Mouse (Mus musculus): Measurements from ENCODE around the gene 2300009A05Rik. TPM values are rescaled to one million over a fixed set of nuclear protein-coding genes. Genes with fewer than 3 reads are reported as not detected.

The 2300009A05Rik gene
- polyA plus RNA-seq, 1 experiment from 2014 or later = 63.0 TPM

DNA sequence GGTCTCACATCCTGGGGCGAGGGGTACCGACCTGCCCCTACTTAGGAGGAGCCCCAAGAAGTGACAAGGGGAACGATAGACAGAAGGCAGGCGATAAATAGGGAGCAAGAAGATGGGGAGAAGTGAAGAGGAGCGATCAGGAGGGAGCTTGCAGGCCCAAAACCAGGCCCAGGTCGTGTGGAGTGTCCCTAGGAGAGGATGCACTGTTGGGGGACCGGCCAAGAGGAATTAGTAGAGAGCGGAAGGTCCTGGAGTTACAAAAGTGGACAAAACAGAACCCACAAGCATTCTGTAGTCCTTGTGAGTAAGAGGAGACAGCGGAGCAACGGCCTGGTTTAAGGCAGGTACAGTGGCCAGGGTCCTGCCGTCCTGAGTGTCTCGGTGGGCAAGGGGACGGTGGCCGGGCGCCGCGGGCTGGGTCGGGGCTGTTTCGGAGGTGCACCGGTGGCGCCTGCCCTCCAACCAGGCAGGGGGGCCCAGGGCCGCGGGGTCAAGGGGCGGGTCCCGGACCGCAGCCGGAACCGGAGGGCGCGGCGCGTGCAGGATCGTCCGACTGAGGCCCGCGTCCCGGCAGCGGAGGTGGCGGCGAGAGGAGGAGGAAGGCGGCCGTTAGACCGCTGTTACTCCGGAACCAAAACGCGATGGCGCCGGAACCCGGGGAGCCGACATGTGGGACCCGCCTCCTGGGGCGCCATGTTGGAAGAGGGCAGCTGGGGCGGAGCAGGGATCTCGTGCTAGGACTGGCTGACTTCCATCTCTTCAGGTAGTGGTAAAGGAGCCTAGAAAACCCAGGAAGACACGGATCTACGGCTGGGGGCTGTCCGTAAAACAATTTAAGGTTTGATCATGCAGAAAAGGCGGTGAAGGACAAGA lies 21.5 kb downstream of the 2300009A05Rik start, which contains the start of gene Map2k5:
Gene Map2k5 (minus strand): TSS at position 633 of the 873 bp plus-strand sequence.
- H3K9ac ChIP-seq = peak within 1 kb of the TSS; percentile 81
- no peaks in the 10 kb centered on the region for H3K36me3 ChIP-seq (replicated peaks)
- H3K27ac ChIP-seq = peak within 1 kb of the TSS; percentile 83
- no peaks in the 10 kb centered on the region for H3K9me3 ChIP-seq
- H3K4me1 ChIP-seq = peaks cover 32% of the 10 kb centered on the region
- peak within 1 kb of the TSS; percentile 88 for H3K4me2 ChIP-seq
- WGBS = under 1% methylated on average over 58 of the region's 58 CpGs
- H3K27me3 ChIP-seq (replicated peaks) = no peaks in the 10 kb centered on the region
- ATAC-seq (replicated peaks) = peak; percentile 96
- peak within 1 kb of the TSS; percentile 71 for H3K4me3 ChIP-seq

DNA sequence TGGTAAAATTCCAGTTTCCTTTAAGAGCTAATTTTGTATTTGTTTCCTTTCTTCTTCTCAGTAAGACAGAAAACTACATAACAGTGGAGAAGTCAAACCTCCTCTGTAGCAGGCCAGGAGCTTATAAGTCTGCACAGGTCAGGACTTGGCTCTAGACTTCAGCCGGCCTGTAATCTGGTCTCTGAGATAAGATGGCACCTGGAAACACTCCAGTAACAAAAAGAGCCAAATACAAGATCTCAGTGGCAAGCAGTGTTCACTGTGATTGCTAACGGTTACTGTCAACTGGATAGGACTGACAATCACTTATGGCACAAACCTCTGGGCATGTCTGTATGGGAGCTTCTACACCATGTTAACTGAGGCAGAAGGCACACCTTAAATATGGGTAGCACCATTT lies 25.7 kb downstream of the 2300009A05Rik start:
- H3K27ac ChIP-seq = no peak overlapping the region
- no peak for ATAC-seq (replicated peaks)
- 85% methylated on average over 2 of the region's 2 CpGs for WGBS
- H3K4me2 ChIP-seq = no peak overlapping the region
- no peaks in the 10 kb centered on the region for H3K9me3 ChIP-seq
- peaks cover 29% of the 10 kb centered on the region for H3K4me1 ChIP-seq
- no peaks in the 10 kb centered on the region for H3K36me3 ChIP-seq (replicated peaks)
- no peak overlapping the region for H3K4me3 ChIP-seq
- H3K9ac ChIP-seq = no peak overlapping the region
- no peaks in the 10 kb centered on the region for H3K27me3 ChIP-seq (replicated peaks)

- H3K9me3 ChIP-seq = no peaks in the 10 kb centered on the region
- H3K27me3 ChIP-seq (replicated peaks) = no peaks in the 10 kb centered on the region
- WGBS = 55% methylated on average over 8 of the region's 8 CpGs
- H3K27ac ChIP-seq = no peak overlapping the region
- no peak overlapping the region for H3K4me2 ChIP-seq
- peaks cover 27% of the 10 kb centered on the region for H3K4me1 ChIP-seq
- no peak overlapping the region for H3K4me3 ChIP-seq
- ATAC-seq (replicated peaks) = no peak
- H3K36me3 ChIP-seq (replicated peaks) = no peaks in the 10 kb centered on the region
- H3K9ac ChIP-seq = no peak overlapping the region
Observed at GRCm38 (mm10) chr9:63372541-63372940, 26.5 kb downstream of the 2300009A05Rik start.

DNA sequence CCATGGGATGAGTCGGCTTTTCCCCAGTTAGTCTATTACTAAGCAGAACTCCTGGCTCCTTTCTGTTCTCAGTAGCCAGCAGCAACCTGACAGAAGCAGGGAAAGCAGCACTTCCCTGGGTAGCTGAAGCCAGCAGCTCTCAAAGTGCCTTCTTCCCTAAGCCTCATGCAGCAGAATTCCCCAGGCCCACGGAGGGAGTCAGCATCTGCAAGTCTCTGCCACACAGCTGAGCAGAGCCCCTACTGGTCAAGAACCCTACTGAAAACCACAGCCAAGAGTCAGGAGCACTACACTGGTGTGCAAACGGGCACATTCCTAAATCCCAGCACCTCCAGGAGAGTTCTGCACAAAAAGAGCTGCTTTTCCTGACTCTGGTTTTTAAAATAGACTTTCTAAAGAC lies 38.6 kb downstream of the 2300009A05Rik start:
- ATAC-seq (replicated peaks) = no peak
- H3K9me3 ChIP-seq = no peaks in the 10 kb centered on the region
- no peaks in the 10 kb centered on the region for H3K36me3 ChIP-seq (replicated peaks)
- H3K9ac ChIP-seq = no peak overlapping the region
- H3K27me3 ChIP-seq (replicated peaks) = no peaks in the 10 kb centered on the region
- H3K4me1 ChIP-seq = no peaks in the 10 kb centered on the region
- no peak overlapping the region for H3K4me2 ChIP-seq
- WGBS = 48% methylated on average over 3 of the region's 3 CpGs
- no peak overlapping the region for H3K27ac ChIP-seq
- no peak overlapping the region for H3K4me3 ChIP-seq

GRCm38 (mm10) chr9:63359016-63359415 lies 40.0 kb downstream of the 2300009A05Rik start:
- Histone ChIP-seq H3K27ac (no peak overlapping the region), H3K27me3 (replicated peaks) (no peaks in the 10 kb centered on the region), H3K4me2 (no peak overlapping the region), H3K4me3 (no peak overlapping the region), H3K36me3 (replicated peaks) (no peaks in the 10 kb centered on the region), H3K4me1 (no peaks in the 10 kb centered on the region), H3K9ac (no peak overlapping the region), H3K9me3 (no peaks in the 10 kb centered on the region)
- WGBS = 90% methylated on average over 5 of the region's 5 CpGs
- no peak for ATAC-seq (replicated peaks)

DNA sequence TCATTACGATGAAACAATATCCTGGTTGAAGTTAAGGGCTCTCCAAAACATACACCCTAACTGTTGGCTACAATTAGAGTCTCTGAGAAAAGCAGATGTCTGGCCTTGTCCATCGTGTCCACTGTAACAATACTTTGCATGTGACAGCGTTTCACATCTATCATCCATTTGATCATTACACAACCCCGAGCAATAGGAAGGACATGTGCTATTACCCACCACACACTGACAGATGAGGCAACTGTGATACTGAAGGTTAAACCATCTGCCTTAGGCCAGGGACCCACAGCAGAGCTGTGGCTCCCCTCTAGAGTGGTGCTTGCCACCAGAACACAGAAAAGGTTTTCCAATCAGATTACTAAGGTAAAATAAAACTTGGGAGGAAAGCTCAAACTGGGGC lies 42.3 kb downstream of the 2300009A05Rik start:
- ATAC-seq (replicated peaks) = no peak
- Histone ChIP-seq H3K27me3 (replicated peaks) (no peaks in the 10 kb centered on the region), H3K4me1 (no peaks in the 10 kb centered on the region), H3K9me3 (no peaks in the 10 kb centered on the region), H3K36me3 (replicated peaks) (no peaks in the 10 kb centered on the region), H3K4me3 (no peak overlapping the region), H3K27ac (no peak overlapping the region), H3K9ac (no peak overlapping the region), H3K4me2 (no peak overlapping the region)
- 93% methylated on average over 4 of the region's 4 CpGs for WGBS

GRCm38 (mm10) chr9:63356278-63356677 lies 42.8 kb downstream of the 2300009A05Rik start:
- Histone ChIP-seq H3K36me3 (replicated peaks) (no peaks in the 10 kb centered on the region), H3K4me2 (no peak overlapping the region), H3K27me3 (replicated peaks) (no peaks in the 10 kb centered on the region), H3K27ac (no peak overlapping the region), H3K9me3 (no peaks in the 10 kb centered on the region), H3K9ac (no peak overlapping the region), H3K4me1 (no peaks in the 10 kb centered on the region), H3K4me3 (no peak overlapping the region)
- 84% methylated on average over 9 of the region's 9 CpGs for WGBS
- no peak for ATAC-seq (replicated peaks)

GRCm38 (mm10) chr9:63354168-63354567 lies 44.9 kb downstream of the 2300009A05Rik start:
- H3K4me3 ChIP-seq = no peak overlapping the region
- ATAC-seq (replicated peaks) = no peak
- no peaks in the 10 kb centered on the region for H3K9me3 ChIP-seq
- no peaks in the 10 kb centered on the region for H3K27me3 ChIP-seq (replicated peaks)
- no peak overlapping the region for H3K9ac ChIP-seq
- H3K4me2 ChIP-seq = no peak overlapping the region
- H3K36me3 ChIP-seq (replicated peaks) = no peaks in the 10 kb centered on the region
- 87% methylated on average over 4 of the region's 4 CpGs for WGBS
- H3K4me1 ChIP-seq = no peaks in the 10 kb centered on the region
- H3K27ac ChIP-seq = no peak overlapping the region

- 92% methylated on average over 8 of the region's 8 CpGs for WGBS
- Histone ChIP-seq H3K4me3 (no peak overlapping the region), H3K4me1 (0 out of 2 replicates have a peak, but pooled peaks cover 4% of the 10 kb centered on the region), H3K27ac (no peak overlapping the region), H3K27me3 (replicated peaks) (no peaks in the 10 kb centered on the region), H3K9me3 (no peaks in the 10 kb centered on the region), H3K9ac (no peak overlapping the region), H3K36me3 (replicated peaks) (no peaks in the 10 kb centered on the region), H3K4me2 (no peak overlapping the region)
- ATAC-seq (replicated peaks) = no peak
Observed at GRCm38 (mm10) chr9:63350030-63350429, 49.0 kb downstream of the 2300009A05Rik start.

GRCm38 (mm10) chr9:63349241-63349640 lies 49.8 kb downstream of the 2300009A05Rik start:
- Histone ChIP-seq H3K27me3 (replicated peaks) (no peaks in the 10 kb centered on the region), H3K4me2 (no peak overlapping the region), H3K36me3 (replicated peaks) (no peaks in the 10 kb centered on the region), H3K9ac (no peak overlapping the region), H3K4me3 (no peak overlapping the region), H3K27ac (no peak overlapping the region), H3K4me1 (0 out of 2 replicates have a peak, but pooled peaks cover 4% of the 10 kb centered on the region), H3K9me3 (no peaks in the 10 kb centered on the region)
- WGBS = 88% methylated on average over 3 of the region's 3 CpGs
- no peak for ATAC-seq (replicated peaks)

GRCm38 (mm10) chr9:63348146-63348545 lies 50.9 kb downstream of the 2300009A05Rik start:
- Histone ChIP-seq H3K27ac (no peak overlapping the region), H3K4me3 (no peak overlapping the region), H3K4me1 (0 out of 2 replicates have a peak, but pooled peaks cover 4% of the 10 kb centered on the region), H3K4me2 (no peak overlapping the region), H3K9me3 (no peaks in the 10 kb centered on the region), H3K9ac (no peak overlapping the region), H3K27me3 (replicated peaks) (no peaks in the 10 kb centered on the region), H3K36me3 (replicated peaks) (no peaks in the 10 kb centered on the region)
- no peak for ATAC-seq (replicated peaks)
- WGBS = 94% methylated on average over 1 of the region's 1 CpGs

DNA sequence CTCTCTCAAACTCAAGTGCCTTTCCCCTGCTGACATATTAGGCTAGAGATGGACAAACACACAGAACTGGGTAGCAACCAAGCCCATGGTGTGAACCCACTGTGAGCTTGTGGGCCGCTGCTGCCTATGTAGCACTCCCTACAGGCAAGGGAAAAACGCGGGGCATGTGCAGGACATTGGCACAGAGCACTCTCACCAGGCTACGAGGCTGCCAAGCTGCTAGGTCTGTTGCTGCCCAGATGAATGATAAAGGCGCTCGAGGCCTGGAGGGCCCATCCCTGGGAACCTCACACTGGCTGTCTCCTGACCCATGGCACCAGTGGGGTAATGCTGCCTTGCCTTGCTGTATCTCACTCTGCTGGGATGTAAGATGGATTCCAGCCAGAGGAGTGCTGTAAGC lies 53.0 kb downstream of the 2300009A05Rik start:
- Histone ChIP-seq H3K9ac (no peak overlapping the region), H3K36me3 (replicated peaks) (no peaks in the 10 kb centered on the region), H3K4me1 (0 out of 2 replicates have a peak, but pooled peaks cover 4% of the 10 kb centered on the region), H3K27ac (no peak overlapping the region), H3K4me3 (no peak overlapping the region), H3K9me3 (no peaks in the 10 kb centered on the region), H3K27me3 (replicated peaks) (no peaks in the 10 kb centered on the region), H3K4me2 (no peak overlapping the region)
- WGBS = 85% methylated on average over 6 of the region's 6 CpGs
- ATAC-seq (replicated peaks) = no peak

Measured in midbrain, embryonic 15.5 days (tissue).